Mouse (Mus musculus) mouse embryonic stem cell (cell line): ENCODE data around the gene Mapk1ip1.

ENCODE experiments used
- in situ Hi-C, 2 experiments: fragments of 300-500 bp; cut with MboI; formaldehyde crosslinking; loops; 1 replicate in 1 of 2; 3 replicates in 1 of 2; pipeline ENCODE4 v1.14.3; 2019 to 2020; ENCODE audit warnings: low sequenced_read_pairs in 2 of 2, low pct_unique_long_range_greater_than_20kb in 1 of 2, mixed read lengths in 1 of 2; ENCODE audit not compliant: unreplicated experiment in 1 of 2

Mapk1ip1 gene

DNA sequence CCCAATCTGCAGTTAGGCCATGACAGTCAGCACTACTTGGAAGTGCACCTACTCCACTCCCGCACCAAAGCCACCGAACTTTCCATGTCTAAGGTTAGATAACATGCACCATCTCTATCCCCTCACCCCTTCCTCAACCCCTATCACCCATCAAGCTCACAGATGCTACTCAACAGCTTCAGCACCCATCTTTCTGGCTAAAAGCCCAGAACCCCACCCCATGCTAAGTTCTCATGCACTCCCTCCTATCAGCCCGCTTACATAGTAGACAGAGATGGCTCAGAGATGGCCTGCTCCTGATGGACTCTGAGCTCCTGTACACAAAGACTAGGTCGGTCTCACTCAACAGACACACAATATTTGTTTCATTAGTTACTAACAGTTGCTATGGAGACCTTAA, 2.7 kb downstream of the Mapk1ip1 start:
- in situ Hi-C loops = loop anchor here (5.0 to 25.0 kb wide), 2 partner anchors 79 to 1356 kb away; no protein-coding TSS in a partner anchor

DNA sequence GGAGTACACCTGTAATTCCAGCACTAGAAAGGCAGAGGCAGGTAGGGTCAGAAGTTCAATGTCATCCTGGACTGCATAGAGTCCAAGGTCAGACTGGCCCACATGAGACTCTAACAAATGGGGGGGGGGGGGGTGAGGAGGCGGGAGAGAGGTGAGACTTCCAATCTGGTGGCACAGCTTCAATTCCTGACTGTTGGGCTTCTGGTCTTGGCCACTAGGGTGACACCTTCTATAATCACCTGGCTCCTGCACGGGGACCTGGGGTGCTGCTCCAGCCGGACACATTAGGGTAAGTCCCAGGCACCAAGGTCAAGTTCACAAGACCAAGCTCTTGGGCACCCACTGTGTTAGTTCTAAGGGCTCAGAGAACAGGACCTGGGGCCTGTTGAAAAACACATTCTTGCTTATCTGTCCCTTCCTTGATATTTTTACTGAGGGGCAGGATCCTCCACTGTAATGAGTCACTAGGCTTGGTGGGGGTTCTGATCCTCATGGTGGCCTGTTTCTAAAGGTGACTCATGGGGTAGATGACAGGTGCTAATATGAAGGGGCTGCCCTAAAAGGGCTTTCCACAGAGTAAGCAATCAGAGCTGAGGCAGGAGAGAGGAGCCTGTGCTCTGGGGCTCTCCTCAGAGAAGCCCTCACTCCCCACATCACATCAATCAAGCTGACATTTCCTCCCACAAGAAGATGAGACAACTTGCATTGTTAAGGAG, 4.5 kb downstream of the Mapk1ip1 start:
- in situ Hi-C loops = loop anchor here (5.0 to 25.0 kb wide), 2 partner anchors 81 to 1354 kb away; no protein-coding TSS in a partner anchor

DNA sequence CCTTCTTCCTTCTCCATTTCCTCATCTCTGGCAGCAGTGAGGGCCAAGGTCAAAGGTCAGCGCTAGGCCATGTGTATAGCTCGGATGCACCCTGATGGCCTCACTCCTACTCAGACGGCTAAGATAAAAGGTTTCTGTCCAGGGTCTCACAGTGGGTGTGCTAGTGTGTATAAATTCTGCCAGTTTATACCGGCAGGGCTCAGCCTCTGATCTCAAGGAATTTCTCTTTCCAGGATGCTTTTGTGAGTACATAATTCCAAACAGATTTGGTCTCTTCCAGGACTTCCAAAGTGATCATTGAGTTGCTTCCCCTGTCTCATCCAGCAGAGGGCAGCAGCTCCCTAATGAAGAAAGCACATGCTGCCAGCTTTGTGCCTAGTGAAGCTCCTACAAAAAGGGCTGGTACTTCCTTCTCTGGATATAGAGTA, 5.5 kb downstream of the Mapk1ip1 start:
- in situ Hi-C loops = loop anchor here (5.0 to 25.0 kb wide), 2 partner anchors 82 to 1353 kb away; no protein-coding TSS in a partner anchor

DNA sequence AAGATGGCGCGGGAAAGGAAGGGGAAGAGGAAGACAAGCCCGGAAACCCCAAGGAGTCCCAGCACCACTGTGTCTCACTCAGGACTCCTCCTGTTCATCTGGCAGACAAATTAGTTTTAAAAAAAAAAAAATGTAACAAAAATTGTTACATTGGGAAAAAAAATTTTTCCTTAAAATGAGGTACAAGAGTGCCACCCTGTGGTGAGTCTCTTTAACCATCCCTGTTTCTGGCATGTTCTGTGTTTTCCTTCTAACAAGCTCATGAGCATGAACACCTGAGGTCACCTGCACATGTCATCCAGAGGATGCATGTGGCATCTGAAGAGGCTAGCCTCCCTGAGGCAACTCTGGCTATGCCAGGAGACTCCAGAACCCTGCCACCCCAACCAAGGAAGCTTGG, 11.0 kb downstream of the Mapk1ip1 start:
- in situ Hi-C loops = loop anchor here in 1 of 2 experiments (10.0 to 25.0 kb wide), 2 partner anchors 100 to 1348 kb away; no protein-coding TSS in a partner anchor

DNA sequence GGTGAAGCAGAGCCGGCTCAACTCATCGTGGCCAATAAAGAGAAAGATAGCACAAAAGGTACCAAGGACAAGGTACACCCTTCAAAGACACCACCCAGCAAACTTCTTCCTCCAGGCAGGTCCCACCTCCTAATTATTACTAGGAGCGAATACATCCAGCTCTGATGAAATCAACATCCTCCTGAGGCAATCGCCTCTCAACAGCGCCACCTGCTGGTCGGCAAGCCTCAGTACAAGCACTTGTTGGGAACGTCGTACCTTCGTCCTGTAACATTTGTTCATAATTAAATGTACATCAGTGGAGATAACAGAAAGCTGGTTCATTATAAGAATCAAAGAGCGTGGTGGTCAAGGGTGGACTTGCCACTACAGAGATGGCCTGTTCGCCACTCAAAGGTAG, 18.3 kb downstream of the Mapk1ip1 start:
- in situ Hi-C loops = loop anchor here in 1 of 2 experiments (25.0 kb wide), 1 partner anchor 1341 kb away; no protein-coding TSS in a partner anchor

DNA sequence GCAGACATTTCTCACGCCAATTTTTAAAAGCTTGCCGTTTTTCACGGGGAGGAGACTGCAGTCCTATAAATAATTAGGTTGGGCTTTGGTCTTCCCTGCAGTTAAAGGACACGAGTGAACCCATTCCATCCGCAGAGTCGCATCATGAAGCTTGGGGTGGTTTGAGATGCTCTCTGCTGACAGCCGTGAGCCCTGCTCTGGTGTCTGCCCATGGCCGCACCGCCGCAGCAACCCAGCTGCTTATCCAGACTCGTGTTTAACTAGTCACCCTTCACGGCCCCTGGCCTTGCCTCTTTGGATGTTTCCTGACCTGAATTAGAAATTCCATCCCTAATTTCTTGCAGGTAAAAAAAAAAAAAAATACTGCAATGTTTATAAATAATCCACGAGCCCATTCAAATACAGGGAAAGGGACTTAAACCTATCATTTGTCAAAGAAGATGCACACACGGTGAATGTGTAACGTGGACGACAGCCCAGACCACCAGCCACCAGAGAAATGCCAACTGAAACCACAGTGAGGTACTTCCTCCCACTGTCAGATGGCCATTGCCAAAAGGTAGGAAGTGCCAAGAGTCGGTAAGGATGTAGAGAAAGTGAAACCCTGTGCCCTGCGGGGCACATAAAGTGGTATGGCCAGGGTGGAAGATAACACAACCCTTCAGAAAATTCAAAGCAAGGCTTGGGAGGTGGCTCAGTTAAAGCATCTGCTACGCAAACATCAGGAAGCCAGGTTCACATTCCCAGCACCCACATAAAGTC, 20.9 kb downstream of the Mapk1ip1 start:
- in situ Hi-C loops = loop anchor here in 1 of 2 experiments (25.0 kb wide), 1 partner anchor 1338 kb away; no protein-coding TSS in a partner anchor

DNA sequence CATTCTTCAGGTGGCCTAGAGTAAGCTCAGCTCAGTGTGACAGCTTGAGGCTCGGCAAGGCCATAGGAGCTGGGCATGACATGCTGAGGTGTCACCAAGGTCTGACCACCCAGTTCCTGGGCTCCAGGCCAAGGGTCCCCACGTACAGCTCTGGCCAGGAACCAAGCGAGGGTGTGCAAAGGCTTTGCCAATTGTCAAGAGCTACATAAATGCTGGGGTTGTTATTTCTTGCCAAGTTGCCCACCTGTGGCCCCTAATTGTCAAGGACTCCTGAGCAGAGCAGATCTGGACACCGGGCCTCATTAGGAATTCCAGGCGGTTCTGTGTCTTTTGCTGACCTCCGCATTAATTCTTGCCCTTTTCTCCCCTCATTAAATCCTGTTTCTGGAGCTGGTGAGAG, 21.6 kb downstream of the Mapk1ip1 start:
- in situ Hi-C loops = no loop called here

DNA sequence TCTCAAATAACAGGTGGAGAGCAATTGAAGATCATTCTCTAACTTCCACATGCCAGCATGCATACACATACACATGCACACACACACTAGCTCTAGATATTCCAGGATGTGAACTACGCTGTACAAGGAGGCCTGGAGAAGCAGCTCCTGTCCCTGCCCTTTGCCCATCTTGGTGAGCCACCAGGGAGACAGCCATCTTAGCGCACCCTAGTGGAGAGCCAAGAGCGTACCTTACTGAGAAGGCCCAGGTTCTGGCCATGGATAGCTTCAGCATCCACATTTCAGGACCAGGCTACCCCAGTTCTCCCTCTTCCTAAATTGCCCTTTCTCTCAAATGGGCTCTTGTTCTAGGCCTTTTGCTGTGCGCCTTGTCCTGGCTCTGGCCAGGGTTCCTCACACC, 27.8 kb downstream of the Mapk1ip1 start:
- in situ Hi-C loops = no loop called here

DNA sequence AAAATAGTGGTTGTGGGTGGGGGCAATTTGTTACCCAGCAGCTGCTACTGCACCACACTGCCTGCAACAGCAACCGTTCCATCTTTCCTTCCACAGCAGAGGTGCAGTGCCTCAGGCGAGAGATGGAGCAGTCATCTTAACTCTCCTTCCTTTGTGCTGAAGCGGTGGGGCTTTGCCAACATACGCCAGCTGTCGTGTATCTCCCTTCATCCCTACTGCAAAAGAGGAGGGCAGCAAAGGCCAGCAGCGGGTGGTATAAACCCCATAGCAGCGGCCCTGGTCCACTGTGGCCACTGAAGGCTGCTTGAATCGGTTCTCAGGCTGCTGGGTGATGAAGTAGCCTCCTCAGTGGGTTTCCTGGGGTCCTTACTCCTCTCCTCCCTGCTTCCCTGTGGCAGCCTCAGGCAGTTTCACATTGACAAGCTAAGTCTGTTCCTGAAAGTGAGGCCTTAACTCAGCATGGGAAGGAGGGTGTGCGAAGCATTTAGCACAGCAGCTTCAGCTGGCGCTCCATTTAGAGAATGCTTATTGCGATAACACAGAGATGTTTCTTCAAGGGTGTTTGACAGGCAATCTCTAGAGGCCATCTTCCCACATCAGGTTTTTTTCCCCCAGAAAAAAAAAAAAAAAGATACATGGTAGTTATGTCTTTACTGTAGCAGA, 32.7 kb downstream of the Mapk1ip1 start:
- in situ Hi-C loops = no loop called here

DNA sequence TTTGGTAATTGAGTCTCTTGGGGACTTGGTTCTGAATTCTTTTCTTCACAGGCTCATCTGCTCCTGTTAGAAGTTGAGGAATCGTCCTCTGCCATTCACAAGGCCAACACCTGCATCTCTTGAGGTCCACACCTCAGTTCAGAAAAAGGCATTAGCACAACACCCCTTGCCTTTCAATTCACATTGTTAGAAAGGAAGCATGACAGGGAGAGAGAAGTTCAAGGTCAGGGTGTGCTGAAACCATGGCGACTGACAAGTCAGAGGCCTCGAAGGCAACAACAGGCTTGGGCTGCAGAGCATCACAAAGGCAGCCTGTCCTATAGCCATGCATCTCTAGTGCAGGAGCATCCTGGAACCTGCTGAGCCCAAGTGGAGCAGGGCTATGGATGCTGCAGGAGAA, 38.9 kb downstream of the Mapk1ip1 start:
- in situ Hi-C loops = no loop called here

DNA sequence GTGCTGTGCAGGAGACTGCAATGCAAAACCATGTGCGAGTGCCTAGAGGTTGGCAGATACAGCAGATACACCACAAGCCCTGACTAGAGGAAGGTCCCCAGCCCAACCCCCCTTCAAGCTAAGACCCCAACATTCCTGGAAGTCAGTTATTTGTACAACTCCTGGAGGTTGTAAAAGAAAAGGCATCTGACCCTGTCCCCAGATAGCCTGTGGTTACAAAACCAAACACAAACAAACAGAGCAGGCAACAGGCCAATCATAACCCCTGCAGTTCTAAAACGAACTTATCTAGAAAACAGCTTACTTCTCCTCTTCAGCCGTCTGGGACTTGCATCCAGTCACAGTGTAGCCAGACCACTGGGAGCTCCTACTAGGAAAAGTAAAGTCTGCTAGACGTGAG, 42.7 kb downstream of the Mapk1ip1 start:
- in situ Hi-C loops = no loop called here

DNA sequence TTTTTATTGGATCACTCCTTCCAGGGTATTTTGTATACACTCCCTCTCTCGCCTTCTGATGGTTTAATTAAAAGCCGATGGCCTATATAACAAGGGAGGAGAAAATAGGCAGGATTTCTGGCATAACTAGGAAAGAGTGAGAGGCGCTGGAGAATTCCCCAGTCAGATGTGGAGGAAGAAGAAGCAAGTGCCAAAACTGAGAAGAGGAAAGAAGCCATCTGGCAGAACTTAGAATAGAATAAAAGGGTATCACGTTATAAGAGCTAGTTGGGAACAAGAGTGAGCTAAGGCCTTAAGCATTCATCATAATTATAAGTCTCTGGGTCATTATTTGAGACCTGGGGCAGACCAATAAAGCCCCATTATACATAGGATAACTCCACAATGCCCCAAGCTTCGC, 58.0 kb downstream of the Mapk1ip1 start:
- in situ Hi-C loops = no loop called here
